Mouse (Mus musculus) liver, adult 2 months (tissue): ENCODE measurements at regions not wholly inside any gene's neighbourhood (a gene's known extent, or its start where the extent isn't known, plus 50 kb on each side); places are given as distances from the start of the nearest gene placed in this dataset.

Experiments used
- DNase-seq: peaks from one replicate; pipeline ENCODE4 v3.0.0-alpha.2; 2011; ENCODE audit warnings: low read depth, low spot score; ENCODE audit errors: extremely low read depth
- H3K27ac ChIP-seq: fragments of 200-500 bp; replicated peaks from 2 replicates; pipeline ENCODE4 v1.5.1; 2012; ENCODE audit warnings: low read depth, mild to moderate bottlenecking, control low read depth, inconsistent platforms, low read length; ENCODE audit not compliant: insufficient read depth
- H3K27me3 ChIP-seq: fragments of 200-500 bp; 2 replicates; pipeline ENCODE4 v1.6.1; 2012; ENCODE audit warnings: mild to moderate bottlenecking, moderate library complexity, low read length, inconsistent platforms; ENCODE audit not compliant: control insufficient read depth, insufficient read depth
- H3K36me3 ChIP-seq: fragments of 200-500 bp; 2 replicates; pipeline ENCODE4 v1.6.1; 2012; ENCODE audit warnings: low read length, inconsistent platforms; ENCODE audit not compliant: control insufficient read depth, insufficient read depth
- H3K4me1 ChIP-seq: fragments of 200-500 bp; 2 replicates; pipeline ENCODE4 v1.6.1; 2011; ENCODE audit warnings: low read length; ENCODE audit not compliant: control insufficient read depth, insufficient read depth
- H3K4me3 ChIP-seq: fragments of 200-500 bp; 2 replicates; pipeline ENCODE4 v1.5.1; 2011; ENCODE audit warnings: low read depth, mild to moderate bottlenecking, control low read depth, low read length, moderate library complexity; ENCODE audit not compliant: insufficient read depth
- H3K79me2 ChIP-seq: fragments of 200-500 bp; 2 replicates; pipeline ENCODE4 v1.6.1; 2012; ENCODE audit warnings: inconsistent platforms, mild to moderate bottlenecking, low read length, moderate library complexity; ENCODE audit not compliant: control insufficient read depth, insufficient read depth
- H3K9ac ChIP-seq: fragments of 200-500 bp; 2 replicates; pipeline ENCODE4 v1.6.1; 2012; ENCODE audit warnings: low read depth, mild to moderate bottlenecking, control low read depth, inconsistent platforms, low read length
- CTCF ChIP-seq: fragments of 200-500 bp; IDR thresholded peaks from 2 replicates; pipeline ENCODE4 v1.5.1; 2011; ENCODE audit warnings: low read depth, low read length, control low read depth
- POLR2A ChIP-seq: fragments of 200-500 bp; IDR thresholded peaks from 2 replicates; pipeline ENCODE4 v1.6.1; 2011; ENCODE audit warnings: low read length, control low read depth; ENCODE audit not compliant: insufficient read depth; ENCODE audit errors: extremely low read depth
- WGBS: fragments of 180-500 bp; shearing (Covaris S2); methylation state at CpG from one replicate; pipeline ENCODE4 v1.1.7; 2018; 5-methylcytosine and 5-hydroxymethylcytosine counted together

DNA sequence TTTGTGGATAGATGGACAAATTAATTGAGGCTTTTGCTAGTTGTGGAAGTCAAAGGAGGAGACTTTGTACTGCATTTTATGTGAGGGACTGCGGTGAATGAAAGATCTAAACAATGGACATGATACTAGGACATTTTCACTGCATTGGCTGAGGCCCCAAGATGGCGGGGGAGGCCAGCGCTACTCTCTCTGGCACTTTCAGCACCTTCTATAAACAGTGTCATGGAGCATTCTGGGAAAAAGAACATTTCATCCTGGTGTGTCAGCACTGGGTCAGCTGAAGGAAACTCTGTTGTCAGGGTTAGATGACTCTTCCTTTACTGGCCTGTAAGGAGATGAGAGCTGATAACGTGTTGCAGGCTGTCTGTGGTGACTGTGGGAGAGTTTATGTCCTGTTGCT, 449.4 kb downstream of the Etnk1 start:
- 92% methylated on average over 4 of the region's 4 CpGs for WGBS
- no peak overlapping the region for H3K9ac ChIP-seq
- no peaks in the 10 kb centered on the region for H3K36me3 ChIP-seq
- H3K27me3 ChIP-seq = no peaks in the 10 kb centered on the region
- DNase-seq = no peak
- no peaks in the 10 kb centered on the region for H3K79me2 ChIP-seq
- TF ChIP-seq CTCF = no peak
- no peak for TF ChIP-seq POLR2A
- no peak overlapping the region for H3K4me3 ChIP-seq
- no peaks in the 10 kb centered on the region for H3K4me1 ChIP-seq
- H3K27ac ChIP-seq = no peak overlapping the region

DNA sequence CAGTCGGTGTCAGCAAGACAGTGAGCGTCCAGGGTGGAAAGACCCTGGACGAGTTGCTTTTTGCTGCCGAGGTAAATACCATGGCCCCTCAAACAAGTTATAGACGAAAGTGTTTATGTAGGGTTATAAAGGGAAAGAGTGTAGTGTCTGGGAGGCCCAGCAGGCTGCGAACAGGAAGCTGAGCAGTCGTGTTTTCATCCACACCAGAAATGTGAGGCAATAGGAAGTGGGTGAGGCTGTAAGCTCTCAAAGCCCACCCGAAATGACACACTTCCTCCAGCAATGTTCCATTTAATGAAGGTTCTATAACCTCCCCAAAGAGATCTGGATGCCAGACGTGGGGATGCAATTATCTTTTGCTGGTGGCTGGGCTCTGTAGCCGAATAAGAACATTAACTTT, 451.5 kb downstream of the Etnk1 start:
- DNase-seq = no peak
- WGBS = 78% methylated on average over 10 of the region's 10 CpGs
- TF ChIP-seq POLR2A (no peak), CTCF (no peak)
- Histone ChIP-seq H3K9ac (no peak overlapping the region), H3K27ac (no peak overlapping the region), H3K79me2 (no peaks in the 10 kb centered on the region), H3K27me3 (no peaks in the 10 kb centered on the region), H3K4me1 (no peaks in the 10 kb centered on the region), H3K36me3 (no peaks in the 10 kb centered on the region), H3K4me3 (no peak overlapping the region)

GRCm38 (mm10) chr6:143620583-143620982, 453.6 kb downstream of the Etnk1 start:
- no peak for TF ChIP-seq POLR2A
- no peak for TF ChIP-seq CTCF
- Histone ChIP-seq H3K9ac (no peak overlapping the region), H3K27me3 (no peaks in the 10 kb centered on the region), H3K79me2 (no peaks in the 10 kb centered on the region), H3K27ac (no peak overlapping the region), H3K4me1 (no peaks in the 10 kb centered on the region), H3K36me3 (no peaks in the 10 kb centered on the region), H3K4me3 (no peak overlapping the region)
- 86% methylated on average over 2 of the region's 2 CpGs for WGBS
- no peak for DNase-seq

GRCm38 (mm10) chr6:143622161-143622560, 455.1 kb downstream of the Etnk1 start:
- H3K27ac ChIP-seq = no peak overlapping the region
- H3K4me1 ChIP-seq = no peaks in the 10 kb centered on the region
- no peaks in the 10 kb centered on the region for H3K36me3 ChIP-seq
- no peak for DNase-seq
- H3K27me3 ChIP-seq = no peaks in the 10 kb centered on the region
- H3K4me3 ChIP-seq = no peak overlapping the region
- TF ChIP-seq POLR2A = no peak
- TF ChIP-seq CTCF = no peak
- H3K79me2 ChIP-seq = no peaks in the 10 kb centered on the region
- WGBS = 76% methylated on average over 2 of the region's 2 CpGs
- no peak overlapping the region for H3K9ac ChIP-seq

DNA sequence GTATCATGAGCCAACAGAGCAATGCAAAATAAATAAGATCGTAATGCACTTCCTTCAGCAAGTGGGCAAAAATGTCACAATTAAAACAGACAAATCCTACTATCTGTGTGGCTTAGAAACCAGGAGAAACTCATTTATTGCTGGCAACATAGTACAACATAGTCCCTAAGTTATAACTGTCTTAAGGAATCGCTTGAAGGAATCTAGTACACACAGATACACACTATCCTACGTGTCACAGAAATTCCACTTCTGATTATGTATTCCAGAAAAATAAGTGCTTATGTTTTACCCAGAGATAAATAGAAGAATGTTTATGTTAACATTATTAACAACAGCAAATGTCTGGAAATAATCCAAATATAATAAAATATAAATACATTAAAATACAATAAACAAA, 457.9 kb downstream of the Etnk1 start:
- no peak overlapping the region for H3K4me3 ChIP-seq
- no peak overlapping the region for H3K27ac ChIP-seq
- no peaks in the 10 kb centered on the region for H3K36me3 ChIP-seq
- no peaks in the 10 kb centered on the region for H3K27me3 ChIP-seq
- no peak overlapping the region for H3K9ac ChIP-seq
- H3K79me2 ChIP-seq = no peaks in the 10 kb centered on the region
- TF ChIP-seq CTCF (no peak), POLR2A (no peak)
- 86% methylated on average over 3 of the region's 3 CpGs for WGBS
- DNase-seq = no peak
- no peaks in the 10 kb centered on the region for H3K4me1 ChIP-seq

- Histone ChIP-seq H3K4me1 (peaks cover 10% of the 10 kb centered on the region), H3K27me3 (no peaks in the 10 kb centered on the region), H3K4me3 (no peak overlapping the region), H3K27ac (no peak overlapping the region), H3K36me3 (no peaks in the 10 kb centered on the region), H3K79me2 (no peaks in the 10 kb centered on the region), H3K9ac (no peak overlapping the region)
- 45% methylated on average over 7 of the region's 7 CpGs for WGBS
- TF ChIP-seq CTCF (no peak), POLR2A (no peak)
- DNase-seq = no peak
These were observed 464.6 kb downstream of the Etnk1 start for GRCm38 (mm10) chr6:143631581-143631980.
